Mouse (Mus musculus) B cell, adult 2 months (primary cell): ENCODE results near the gene Tec.

ENCODE experiments used
- DNase-seq, 2 experiments: peaks; one replicate each; pipeline ENCODE4 v3.0.0; 2022

Tec gene

GRCm38 (mm10) chr5:72888260-72888659, 20.0 kb upstream of the Tec start:
- DNase-seq, result no peak

- DNase-seq, result no peak
These were observed 18.4 kb upstream of the Tec start for GRCm38 (mm10) chr5:72886458-72887222.

- no peak for DNase-seq
These were observed 15.4 kb upstream of the Tec start for GRCm38 (mm10) chr5:72883706-72884105.

GRCm38 (mm10) chr5:72882412-72882765, 14.1 kb upstream of the Tec start:
- no peak for DNase-seq

- DNase-seq, result no peak
These were observed 13.6 kb upstream of the Tec start for GRCm38 (mm10) chr5:72881748-72882411.

GRCm38 (mm10) chr5:72879736-72880135, 11.5 kb upstream of the Tec start:
- no peak for DNase-seq

GRCm38 (mm10) chr5:72871114-72871513, 2.8 kb upstream of the Tec start:
- DNase-seq, result peak; percentile 54 to 59

GRCm38 (mm10) chr5:72869779-72870608, 1.7 kb upstream of the Tec start:
- peak; percentile 68 to 73 for DNase-seq

GRCm38 (mm10) chr5:72867036-72867672, 1.1 kb downstream of the Tec start:
- DNase-seq, result peak; percentile 64 to 68

GRCm38 (mm10) chr5:72866260-72866905, 1.9 kb downstream of the Tec start:
- DNase-seq, result no peak

GRCm38 (mm10) chr5:72864654-72865178, 3.6 kb downstream of the Tec start:
- DNase-seq, result no peak

GRCm38 (mm10) chr5:72863166-72863565, 5.1 kb downstream of the Tec start:
- no peak for DNase-seq

GRCm38 (mm10) chr5:72861726-72862385, 6.4 kb downstream of the Tec start:
- DNase-seq, result peak in 1 of 2 experiments; percentile 19

GRCm38 (mm10) chr5:72860899-72861298, 7.4 kb downstream of the Tec start:
- DNase-seq, result no peak

GRCm38 (mm10) chr5:72858306-72858705, 10.0 kb downstream of the Tec start:
- peak in 1 of 2 experiments; percentile 32 for DNase-seq

GRCm38 (mm10) chr5:72857756-72858155, 10.5 kb downstream of the Tec start:
- no peak for DNase-seq

GRCm38 (mm10) chr5:72856255-72856878, 11.9 kb downstream of the Tec start:
- no peak for DNase-seq

GRCm38 (mm10) chr5:72855685-72856124, 12.6 kb downstream of the Tec start:
- DNase-seq, result no peak

- no peak for DNase-seq
These were observed 13.9 kb downstream of the Tec start for GRCm38 (mm10) chr5:72854141-72854990.

GRCm38 (mm10) chr5:72853365-72853764, 14.9 kb downstream of the Tec start:
- peak; percentile 33 to 43 for DNase-seq
